Mouse (Mus musculus): Measurements from ENCODE around the gene Pik3ip1. TPM values are rescaled to one million over a fixed set of nuclear protein-coding genes. Genes with fewer than 3 reads are reported as not detected.

The Pik3ip1 gene
- polyA plus RNA-seq, 1 experiment from 2014 or later: 14.8 TPM

DNA sequence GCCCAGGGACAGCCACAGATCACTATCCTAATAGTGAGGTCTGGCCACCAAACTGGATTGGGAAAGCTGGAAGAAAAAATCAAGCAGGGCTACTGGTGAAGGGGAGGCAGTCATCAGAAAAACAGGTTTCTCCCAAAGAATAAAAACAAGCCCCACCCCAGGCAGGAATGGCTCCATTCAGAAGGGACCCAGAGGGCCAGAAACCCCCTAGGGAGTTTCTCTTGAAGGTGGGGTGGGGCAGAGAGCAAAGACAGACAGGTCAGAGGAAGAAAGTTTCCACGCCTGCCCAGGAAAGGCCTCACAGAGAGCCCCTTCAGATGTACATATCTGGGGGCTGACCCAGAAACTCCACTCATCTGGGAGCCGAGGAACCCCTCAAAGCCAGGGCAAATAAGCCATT, 40.0 kb downstream of the Pik3ip1 start:
- H3K4me3 ChIP-seq (replicated peaks; ENCODE audit: low read depth, low read length): peak overlapping the region; percentile 50; the same call in 1 of the 2 replicates

DNA sequence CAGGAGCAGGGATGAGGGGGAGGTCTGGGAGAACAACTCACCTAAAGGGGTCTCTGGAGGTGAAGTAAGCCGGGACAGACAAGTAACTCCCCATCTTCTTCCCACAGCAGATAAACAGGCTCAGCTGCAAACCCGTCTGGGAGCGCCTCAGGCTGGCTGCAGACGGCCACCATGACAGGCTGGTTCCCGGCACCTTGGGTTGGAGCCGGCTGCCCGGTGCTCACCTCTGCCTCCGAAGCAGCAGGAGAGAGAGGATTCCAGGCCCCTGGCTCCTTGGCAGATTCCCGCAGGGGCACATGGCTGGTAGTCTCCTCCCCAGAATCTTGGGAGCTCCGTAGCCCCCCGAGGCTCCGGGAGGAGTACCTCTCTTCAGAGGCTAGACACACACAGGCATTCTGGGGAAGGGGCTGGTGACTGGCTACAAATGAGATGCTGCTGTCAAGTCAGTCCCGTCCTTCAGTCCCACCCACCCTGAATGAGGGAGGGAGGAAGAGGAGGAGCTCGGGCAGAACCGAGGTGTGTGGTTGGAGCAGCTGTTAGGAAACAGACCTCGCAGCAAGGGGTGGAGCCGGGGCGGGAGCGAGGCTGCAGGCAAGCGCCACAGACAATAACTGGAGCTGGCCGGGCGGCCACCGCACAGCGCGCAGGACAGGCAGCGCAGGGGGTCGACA, 40.9 kb downstream of the Pik3ip1 start:
- DNase-seq (ENCODE audit: low spot score): peak; percentile 96
- Histone ChIP-seq H3K27me3 (ENCODE audit: insufficient read depth, low read length) (no peaks in the 10 kb centered on the region), H3K4me1 (replicated peaks; ENCODE audit: insufficient read depth, low read length) (peaks cover 22% of the 10 kb centered on the region), H3K9me3 (replicated peaks; ENCODE audit: low read length) (no peaks in the 10 kb centered on the region), H3K9ac (ENCODE audit: low read depth, low read length) (peak overlapping the region; percentile 66), H3K4me2 (ENCODE audit: low read length) (peak overlapping the region; percentile 92), H3K27ac (peak overlapping the region; percentile 71), H3K4me3 (replicated peaks; ENCODE audit: low read depth, low read length) (peak overlapping the region; percentile 50), H3K36me3 (ENCODE audit: insufficient read depth, low read length) (no peaks in the 10 kb centered on the region)
- 2% methylated on average over 27 of the region's 27 CpGs for WGBS
- no peak for TF ChIP-seq CTCF (IDR thresholded peaks at IDR 0.05; ENCODE audit: low read depth)
- ATAC-seq (replicated peaks; ENCODE audit: low FRiP score, low read depth): peak; percentile 90

More for the DNA sequence above, 40.0 kb downstream of the Pik3ip1 start:
- no peak for TF ChIP-seq CTCF (IDR thresholded peaks at IDR 0.05; ENCODE audit: low read depth)
- Histone ChIP-seq H3K9ac (ENCODE audit: low read depth, low read length) (peak overlapping the region; percentile 66; the same call in 1 of the 2 replicates), H3K36me3 (ENCODE audit: insufficient read depth, low read length) (no peaks in the 10 kb centered on the region), H3K27ac (no peak overlapping the region), H3K4me2 (ENCODE audit: low read length) (peak overlapping the region; percentile 92; the same call in 1 of the 2 replicates), H3K9me3 (replicated peaks; ENCODE audit: low read length) (no peaks in the 10 kb centered on the region), H3K4me1 (replicated peaks; ENCODE audit: insufficient read depth, low read length) (peaks cover 22% of the 10 kb centered on the region), H3K27me3 (ENCODE audit: insufficient read depth, low read length) (no peaks in the 10 kb centered on the region)
- WGBS: 75% methylated on average over 2 of the region's 2 CpGs
- ATAC-seq (replicated peaks; ENCODE audit: low FRiP score, low read depth) (no peak), DNase-seq (ENCODE audit: low spot score) (no peak)

DNA sequence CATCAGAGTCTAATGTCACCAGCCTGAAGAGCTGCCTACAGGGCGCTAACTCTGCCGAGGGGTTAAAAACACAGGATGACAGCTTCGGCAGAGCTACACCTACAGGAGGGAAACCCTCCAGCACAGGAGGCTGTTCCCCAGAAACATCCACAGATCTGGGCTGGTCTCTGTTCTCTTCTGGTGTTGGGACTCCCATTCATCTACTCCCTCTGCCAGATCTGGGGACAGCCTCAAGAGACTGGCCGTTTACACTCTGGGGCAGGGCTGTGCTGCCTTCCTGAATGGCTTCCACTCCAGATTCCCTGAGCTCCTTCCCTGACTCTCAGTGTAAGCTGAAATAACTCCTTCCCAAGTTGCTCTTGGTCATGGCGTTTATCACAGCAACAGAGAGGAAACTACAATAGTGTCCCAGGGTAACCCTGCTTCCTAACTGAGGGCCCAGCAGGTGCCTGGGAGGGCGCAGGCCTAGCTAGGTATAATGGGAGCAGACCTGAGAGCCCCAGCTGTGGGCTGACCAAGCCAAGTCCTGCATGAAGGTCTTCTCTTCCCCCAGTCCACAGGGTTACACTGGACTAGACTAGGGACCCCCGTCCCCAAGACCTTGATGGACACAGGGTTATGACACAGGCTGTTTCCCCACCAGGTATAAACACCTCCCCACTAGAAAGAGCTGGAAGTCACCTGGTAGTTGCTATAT, 41.5 kb downstream of the Pik3ip1 start:
- Histone ChIP-seq H3K4me2 (ENCODE audit: low read length) (peak overlapping the region; percentile 92), H3K9ac (ENCODE audit: low read depth, low read length) (peak overlapping the region; percentile 66), H3K27me3 (ENCODE audit: insufficient read depth, low read length) (no peaks in the 10 kb centered on the region), H3K36me3 (ENCODE audit: insufficient read depth, low read length) (no peaks in the 10 kb centered on the region), H3K27ac (peak overlapping the region; percentile 48; the same call in 1 of the 2 replicates), H3K9me3 (replicated peaks; ENCODE audit: low read length) (no peaks in the 10 kb centered on the region), H3K4me3 (replicated peaks; ENCODE audit: low read depth, low read length) (peak overlapping the region; percentile 50), H3K4me1 (replicated peaks; ENCODE audit: insufficient read depth, low read length) (peaks cover 22% of the 10 kb centered on the region)
- DNase-seq (ENCODE audit: low spot score): peak; percentile 26
- 30% methylated on average over 6 of the region's 7 CpGs for WGBS
- TF ChIP-seq CTCF (IDR thresholded peaks at IDR 0.05; ENCODE audit: low read depth): no peak
- ATAC-seq (replicated peaks; ENCODE audit: low FRiP score, low read depth): no peak

DNA sequence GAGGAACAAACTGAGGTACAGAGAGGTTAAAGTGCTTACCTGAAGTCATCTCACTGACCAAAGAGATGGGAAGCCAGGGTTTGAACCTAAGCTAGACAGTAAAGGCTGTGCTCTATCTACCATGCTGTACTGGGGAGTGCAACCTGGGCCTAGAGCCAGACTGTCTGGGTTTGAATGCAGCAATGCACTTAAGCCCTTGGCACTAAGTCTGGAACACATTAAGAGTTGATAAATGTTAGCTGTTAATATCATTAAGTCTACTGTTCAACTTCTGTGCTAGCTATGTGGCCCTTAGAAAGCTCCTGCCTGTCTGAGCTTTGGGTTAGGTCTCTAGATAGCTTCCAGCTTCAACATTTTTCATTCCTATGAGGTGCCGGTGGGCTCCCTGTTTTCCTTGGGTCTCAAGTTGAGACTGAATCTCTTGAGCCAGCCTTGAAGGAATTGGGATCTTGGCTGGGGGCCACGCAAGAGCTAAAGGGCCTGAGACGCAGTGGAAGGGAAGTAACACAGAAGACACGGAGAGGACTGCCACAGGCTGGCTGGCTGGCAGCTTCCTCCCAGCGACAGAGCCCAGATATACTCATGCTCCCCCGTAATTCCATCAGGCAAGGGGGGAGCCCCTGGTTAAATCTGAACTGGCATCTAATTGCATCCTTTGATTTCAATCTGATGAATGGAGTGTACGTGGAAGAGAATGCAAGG, 43.5 kb downstream of the Pik3ip1 start:
- Histone ChIP-seq H3K27me3 (ENCODE audit: insufficient read depth, low read length) (no peaks in the 10 kb centered on the region), H3K4me3 (replicated peaks; ENCODE audit: low read depth, low read length) (no peak overlapping the region), H3K4me1 (replicated peaks; ENCODE audit: insufficient read depth, low read length) (peaks cover 22% of the 10 kb centered on the region), H3K36me3 (ENCODE audit: insufficient read depth, low read length) (0 out of 2 replicates have a peak, but pooled peaks cover 3% of the 10 kb centered on the region), H3K9me3 (replicated peaks; ENCODE audit: low read length) (no peaks in the 10 kb centered on the region), H3K9ac (ENCODE audit: low read depth, low read length) (no peak overlapping the region), H3K4me2 (ENCODE audit: low read length) (peak overlapping the region; percentile 21; the same call in 1 of the 2 replicates), H3K27ac (peak overlapping the region; percentile 63; the same call in 1 of the 2 replicates)
- peak; percentile 65 for DNase-seq (ENCODE audit: low spot score)
- TF ChIP-seq CTCF (IDR thresholded peaks at IDR 0.05; ENCODE audit: low read depth): no peak
- WGBS: 29% methylated on average over 7 of the region's 7 CpGs
- ATAC-seq (replicated peaks; ENCODE audit: low FRiP score, low read depth): no peak; the same call in none of the 2 replicates

DNA sequence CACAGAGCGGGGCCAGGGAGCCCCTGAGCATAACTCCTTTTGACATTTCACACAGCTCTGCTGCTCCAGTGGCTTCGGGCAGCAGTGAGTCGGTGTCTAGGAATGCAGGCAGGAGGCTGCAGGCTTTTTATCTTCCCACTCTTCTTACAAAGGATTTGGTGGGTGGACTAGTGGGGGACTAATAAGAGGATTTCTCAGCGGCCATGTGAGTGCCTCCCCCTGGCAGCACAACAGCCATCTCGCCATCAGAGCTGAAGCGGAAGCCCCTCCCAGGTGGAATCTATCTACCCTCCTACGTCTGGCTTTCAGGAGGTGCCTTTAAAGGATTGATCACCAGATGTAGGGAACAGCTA, 44.1 kb downstream of the Pik3ip1 start:
- H3K9ac ChIP-seq (ENCODE audit: low read depth, low read length): no peak overlapping the region

DNA sequence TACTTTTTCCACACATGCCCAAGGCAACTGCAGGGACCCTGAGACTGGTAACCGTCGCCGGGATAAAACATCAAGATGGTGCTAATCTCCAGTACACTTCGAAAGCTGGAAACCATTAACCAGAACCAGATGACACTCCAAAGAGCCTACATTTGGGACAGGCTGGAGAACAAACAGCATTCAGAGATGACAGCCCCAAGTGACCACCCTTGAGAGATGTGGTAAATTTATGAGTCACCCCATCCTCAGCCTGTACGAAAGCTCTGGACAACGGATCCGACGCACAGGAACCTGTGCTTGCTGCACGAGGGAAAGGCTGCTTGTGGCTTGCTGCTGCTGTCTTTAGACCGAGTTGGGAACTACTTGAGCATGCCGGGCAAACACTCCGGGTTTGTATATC, 44.5 kb downstream of the Pik3ip1 start:
- WGBS: 59% methylated on average over 12 of the region's 12 CpGs
- Histone ChIP-seq H3K9me3 (replicated peaks; ENCODE audit: low read length) (no peaks in the 10 kb centered on the region), H3K36me3 (ENCODE audit: insufficient read depth, low read length) (0 out of 2 replicates have a peak, but pooled peaks cover 3% of the 10 kb centered on the region), H3K4me3 (replicated peaks; ENCODE audit: low read depth, low read length) (no peak overlapping the region), H3K9ac (ENCODE audit: low read depth, low read length) (no peak overlapping the region), H3K4me2 (ENCODE audit: low read length) (no peak overlapping the region; the same call in 1 of the 2 replicates), H3K27me3 (ENCODE audit: insufficient read depth, low read length) (no peaks in the 10 kb centered on the region), H3K4me1 (replicated peaks; ENCODE audit: insufficient read depth, low read length) (peaks cover 22% of the 10 kb centered on the region), H3K27ac (0 out of 2 replicates have a peak overlapping the region, but pooled peaks have one; percentile 63)
- no peak for DNase-seq (ENCODE audit: low spot score)
- no peak for ATAC-seq (replicated peaks; ENCODE audit: low FRiP score, low read depth)
- TF ChIP-seq CTCF (IDR thresholded peaks at IDR 0.05; ENCODE audit: low read depth): no peak

More for the DNA sequence above, 44.1 kb downstream of the Pik3ip1 start:
- ATAC-seq (replicated peaks; ENCODE audit: low FRiP score, low read depth): peak; percentile 38
- H3K4me1 ChIP-seq (replicated peaks; ENCODE audit: insufficient read depth, low read length): peaks cover 22% of the 10 kb centered on the region
- H3K27ac ChIP-seq: peak overlapping the region; percentile 63; the same call in 1 of the 2 replicates
- no peak for TF ChIP-seq CTCF (IDR thresholded peaks at IDR 0.05; ENCODE audit: low read depth)
- peak overlapping the region; percentile 21; the same call in 1 of the 2 replicates for H3K4me2 ChIP-seq (ENCODE audit: low read length)
- DNase-seq (ENCODE audit: low spot score): peak; percentile 88
- H3K36me3 ChIP-seq (ENCODE audit: insufficient read depth, low read length): 0 out of 2 replicates have a peak, but pooled peaks cover 3% of the 10 kb centered on the region
- no peak overlapping the region for H3K4me3 ChIP-seq (replicated peaks; ENCODE audit: low read depth, low read length)
- no peaks in the 10 kb centered on the region for H3K27me3 ChIP-seq (ENCODE audit: insufficient read depth, low read length)
- WGBS: 14% methylated on average over 7 of the region's 7 CpGs
- H3K9me3 ChIP-seq (replicated peaks; ENCODE audit: low read length): no peaks in the 10 kb centered on the region
